Mouse (Mus musculus) B cell, adult (primary cell): ENCODE results near the gene Serpinb13. TPM values are rescaled to one million over a fixed set of nuclear protein-coding genes. Genes with fewer than 3 reads are reported as not detected.

Source experiments
- total RNA-seq: library from RNA; stranded (reverse); gene quantifications from 4 replicates; pipeline ENCODE4 v1.2.4, GENCODE M21; 2023; ENCODE audit not compliant: inconsistent age

Serpinb13 gene
- not detected in 4 replicates for total RNA-seq

DNA sequence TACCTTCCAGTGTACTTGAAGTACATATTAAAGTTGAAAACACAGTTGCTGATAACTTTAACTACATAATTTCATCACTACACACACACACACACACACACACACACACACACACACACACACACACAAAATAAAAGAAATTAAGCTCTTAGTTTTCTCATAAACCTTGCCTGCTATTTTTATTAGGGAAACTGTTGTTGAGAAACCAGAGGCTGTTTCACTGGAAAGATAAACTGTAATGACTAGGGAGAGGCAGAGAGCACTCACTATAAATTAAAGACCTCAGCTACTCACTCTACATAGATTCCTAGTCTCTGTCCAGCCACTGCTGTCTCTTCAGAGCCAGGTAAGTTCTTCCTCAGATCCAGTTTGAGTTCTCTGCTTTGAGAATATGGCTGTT is at the start of gene Serpinb13:
Serpinb13 (plus strand) TSS at position 301 of the 400 bp plus-strand sequence.

DNA sequence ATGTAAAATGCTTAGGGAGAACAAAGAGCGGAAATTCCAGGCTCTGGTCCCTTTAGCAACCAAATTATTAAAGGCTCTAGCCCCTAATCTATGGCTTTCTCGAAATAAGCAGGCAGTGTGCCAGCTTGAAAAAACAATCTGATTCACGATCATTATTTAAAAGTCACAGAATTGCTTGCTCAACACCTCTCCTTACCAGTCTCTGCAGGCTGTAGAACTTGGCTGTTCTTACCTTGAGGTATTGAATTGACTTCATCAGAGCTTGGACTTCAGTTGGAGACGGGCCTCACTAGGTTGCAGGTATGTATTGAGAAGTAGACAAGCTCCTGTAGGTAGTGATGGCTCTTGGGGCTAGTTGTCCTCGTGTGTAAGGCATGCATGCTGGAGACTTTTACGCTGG is 46.5 kb upstream of the Serpinb13 start, which contains the start of gene Serpinb12:
Serpinb12 (plus strand) TSS at position 185 of the 400 bp plus-strand sequence.

Other genes with a start within 250 kb of the Serpinb13 start
- gene Kdsr, start 221.3 kb upstream of the Serpinb13 start, total RNA-seq: 23.3 to 31.3 TPM (median 28.8 TPM) in 4 replicates
- gene Vps4b, start 184.3 kb upstream of the Serpinb13 start, total RNA-seq: 126 to 137 TPM (median 129 TPM) in 4 replicates
- not detected in 4 replicates for gene Serpinb5, start 119.8 kb upstream of the Serpinb13 start, total RNA-seq
- not detected in 4 replicates for gene Serpinb12, start 46.5 kb upstream of the Serpinb13 start, total RNA-seq
- gene Serpinb3a, start 71.3 kb downstream of the Serpinb13 start, total RNA-seq: not detected in 4 replicates
- gene Serpinb3d, start 102.5 kb downstream of the Serpinb13 start, total RNA-seq: not detected in 4 replicates